ENCODE assay signal across 10 mouse cellular contexts in genomic region chr3:107159859-107160324, GRCm38 (mm10). TPM values are rescaled to one million over a fixed set of nuclear protein-coding genes. Genes with fewer than 3 reads are reported as not detected.
A peak's percentile ranks its signal among the peaks of the same experiment; 100 is the strongest.
DNase-seq lines count a peak whose midpoint lies in the region; ATAC-seq lines count a peak whose summit lies in the region.
"Had no signal": no experiment of that assay in that cellular context is flagged by ENCODE, and none has a peak within 500 bp of the region (broad histone marks: within the 10 kb centered on the region; RNA-seq: fewer than 3 reads in every experiment).

No protein-coding gene starts in this region.

- intact Hi-C loops in heart, postnatal 36 days (cut with DNase I) = no loop called here
- intact Hi-C loops in left cerebral cortex, postnatal 36 days (cut with DNase I) = loop anchor here (2.0 kb wide), 1 partner anchor 63 kb away; no protein-coding TSS in a partner anchor

- no peak for ATAC-seq in activated CD4-positive, CD25-positive, alpha-beta regulatory T cell, adult 4 months

- H3K27ac ChIP-seq in forebrain, embryonic 10.5 days = peak overlapping the region; percentile 56

- no peaks in the 10 kb centered on the region for H3K36me3 ChIP-seq in forebrain, embryonic 10.5 days (replicated peaks)

- WGBS in forebrain, embryonic 10.5 days = 1% methylated on average over 17 of the region's 17 CpGs

- peaks cover 7% of the 10 kb centered on the region for H3K27me3 ChIP-seq in forebrain, embryonic 10.5 days (ENCODE audit: poor library complexity, severe bottlenecking)

- no peaks in the 10 kb centered on the region for H3K9me3 ChIP-seq in forebrain, embryonic 10.5 days

- H3K4me3 ChIP-seq in forebrain, embryonic 10.5 days = peak overlapping the region; percentile 46

- peaks cover 7% of the 10 kb centered on the region for H3K4me1 ChIP-seq in forebrain, embryonic 10.5 days

- peak; percentile 2 to 7 for DNase-seq in adrenal gland, postnatal 36 days
- DNase-seq in adrenal gland, adult 2 months = no peak
- peak; percentile 87 for DNase-seq in brain, adult 2 months (ENCODE audit: low read depth, low spot score)
- peak; percentile 50 for DNase-seq in forebrain, embryonic 10.5 days (ENCODE audit: extremely low spot score, low spot score)
- DNase-seq in heart, postnatal 36 days = peak; percentile 7
- DNase-seq in left cerebral cortex, postnatal 36 days (ENCODE audit: low spot score in 2 of 2) = peak; percentile 44 to 54
- DNase-seq in neural tube, embryonic 10.5 days (ENCODE audit: extremely low spot score, low spot score) = peak; percentile 54

RNA-seq across cellular contexts. Expression of gene Kcna10, which starts 23.0 kb away (rescaled TPM):
- total RNA-seq in adrenal gland, postnatal 36 days (2021) = not detected
- total RNA-seq in adrenal gland, adult 2 months (2021) = not detected
- not detected in 2 replicates for polyA plus RNA-seq in adrenal gland, adult 2 months (2012; rRNA removed)
- polyA plus RNA-seq in forebrain, embryonic 10.5 days (2016; fragmentation: Nextera tagmentation; extraction: Ambion mirVana) = not detected in 2 replicates
- not detected for total RNA-seq in heart, postnatal 36 days (2021)
- under 1 TPM in 1 of 2 experiments, not detected in 1; 0.20 TPM for total RNA-seq in left cerebral cortex, postnatal 36 days (2021)
- polyA plus RNA-seq in activated CD4-positive, CD25-positive, alpha-beta regulatory T cell, adult 4 months (2017; shearing (Covaris generic)) = not detected
- polyA plus RNA-seq: C2C12; gonadal fat pad, adult 2 months had no signal

RNA-seq across cellular contexts. Expression of gene Kcna2, which starts 58.9 kb away (rescaled TPM):
- 1 to 10 TPM in 1 of 2 experiments, under 1 TPM in 1; 0.99 to 1.2 TPM for total RNA-seq in adrenal gland, postnatal 36 days (2021)
- 1 to 10 TPM in 1 of 2 experiments, under 1 TPM in 1; 0.46 to 1.5 TPM for total RNA-seq in adrenal gland, adult 2 months (2021)
- 0.16 and 0.45 TPM in 2 replicates for polyA plus RNA-seq in adrenal gland, adult 2 months (2012; rRNA removed)
- polyA plus RNA-seq in forebrain, embryonic 10.5 days (2016; fragmentation: Nextera tagmentation; extraction: Ambion mirVana) = not detected in 2 replicates
- total RNA-seq in heart, postnatal 36 days (2021) = 1 to 10 TPM; 1.6 to 1.8 TPM
- total RNA-seq in left cerebral cortex, postnatal 36 days (2021) = 100 to 1,000 TPM; 148 to 155 TPM
- polyA plus RNA-seq in activated CD4-positive, CD25-positive, alpha-beta regulatory T cell, adult 4 months (2017; shearing (Covaris generic)) = under 1 TPM; 0.10 to 0.13 TPM
- polyA plus RNA-seq: C2C12 had no signal

Comparison
In these comparisons a context has a peak if more than half of its experiments do, and no peak if none do; other contexts are left out.
1. RNA of gene Kcna2, which starts 58.9 kb away (total RNA-seq): 148 to 155 TPM in left cerebral cortex, postnatal 36 days; 1.6 to 1.8 TPM in heart, postnatal 36 days, 0.46 to 1.5 TPM in adrenal gland, adult 2 months and 0.99 to 1.2 TPM in adrenal gland, postnatal 36 days; every median in the first group is over 10 times any median in the second.